Mouse (Mus musculus): Measurements from ENCODE around the gene Cdc42ep2. TPM values are rescaled to one million over a fixed set of nuclear protein-coding genes. Genes with fewer than 3 reads are reported as not detected.

Gene Cdc42ep2
- polyA plus RNA-seq, 2 experiments: 8.0 to 10.0 TPM

- Histone ChIP-seq H3K9me3 (ENCODE audit: control insufficient read depth, low read length) (no peaks in the 10 kb centered on the region), H3K9ac (ENCODE audit: low read depth, low read length, severe bottlenecking) (peak within 1 kb of the TSS; percentile 95), H3K27ac (replicated peaks; ENCODE audit: low read depth, low read length) (peak within 1 kb of the TSS; percentile 84), H3K4me3 (replicated peaks; ENCODE audit: low read length) (peak within 1 kb of the TSS; percentile 98), H3K4me2 (replicated peaks; ENCODE audit: low read depth, low read length, severe bottlenecking) (peak within 1 kb of the TSS; percentile 75), H3K4me1 (ENCODE audit: control insufficient read depth, insufficient read depth, low read length) (peaks cover 19% of the 10 kb centered on the region), H3K27me3 (ENCODE audit: control insufficient read depth, insufficient read depth, low read length) (no peaks in the 10 kb centered on the region), H3K36me3 (ENCODE audit: control insufficient read depth, insufficient read depth, low read length) (peaks cover 8% of the 10 kb centered on the region)
- no peak for DNase-seq (ENCODE audit: low spot score)
- ATAC-seq (ENCODE audit: low FRiP score, low read depth): no peak; the same call in 1 of the 2 replicates
- WGBS: 21% methylated on average over 13 of the region's 13 CpGs
- no peak for TF ChIP-seq POLR2A (IDR thresholded peaks at IDR 0.05; ENCODE audit: borderline replicate concordance, extremely low read depth, insufficient read depth, insufficient read length)
Measured at GRCm38 (mm10) chr19:5913007-5913719, 11.5 kb downstream of the Cdc42ep2 start, which contains the start of gene Dpf2. Gene Dpf2 (minus strand): TSS chr19:5913010.

DNA sequence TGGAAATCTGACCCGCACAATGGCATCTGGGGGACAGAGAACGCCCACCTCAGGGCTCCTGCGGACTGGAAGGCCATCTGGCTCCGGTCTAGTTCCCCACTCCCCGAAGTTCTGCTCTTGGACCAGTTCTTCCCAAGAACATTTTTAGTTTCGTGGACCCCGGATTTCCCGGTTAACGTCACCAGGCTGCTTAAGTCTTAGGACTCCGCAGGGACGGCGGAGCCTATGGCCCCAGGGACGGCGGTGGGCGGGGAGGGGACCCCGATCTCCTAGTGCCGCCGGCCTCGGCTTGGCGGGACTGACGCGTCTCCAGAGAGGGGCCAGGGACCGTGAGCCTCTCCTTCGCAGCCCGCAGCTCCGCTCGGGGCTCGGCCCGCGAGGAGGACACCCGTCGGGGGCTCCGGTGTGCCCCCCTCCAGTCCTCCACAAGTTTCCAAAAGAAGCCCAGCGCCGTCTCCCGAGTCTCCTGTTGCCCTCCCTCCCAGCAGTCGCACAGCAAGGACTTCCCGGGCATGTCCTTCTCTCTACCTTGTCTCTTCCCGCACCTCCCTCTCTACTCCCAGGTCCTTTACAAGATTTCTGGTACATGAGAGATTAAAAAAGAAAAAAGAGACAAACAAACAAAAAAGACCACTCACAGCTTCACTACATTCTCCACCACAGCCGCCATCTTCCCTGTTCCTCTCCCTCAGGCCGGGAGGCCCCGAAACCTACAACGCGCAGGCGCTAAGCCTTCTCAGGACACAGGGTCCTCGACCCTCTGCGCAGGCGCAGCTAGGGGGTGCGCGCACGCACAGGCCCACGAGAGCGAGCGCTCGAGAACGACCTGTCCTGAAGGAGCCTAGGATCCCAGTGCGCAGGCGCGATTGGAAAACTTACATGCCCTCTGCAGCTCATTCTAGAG lies 12.3 kb downstream of the Cdc42ep2 start:
- peak; percentile 97; the same call in 1 of the 2 replicates for TF ChIP-seq POLR2A (IDR thresholded peaks at IDR 0.05; ENCODE audit: borderline replicate concordance, extremely low read depth, insufficient read depth, insufficient read length)
- H3K27ac ChIP-seq (replicated peaks; ENCODE audit: low read depth, low read length): peak overlapping the region; percentile 84

DNA sequence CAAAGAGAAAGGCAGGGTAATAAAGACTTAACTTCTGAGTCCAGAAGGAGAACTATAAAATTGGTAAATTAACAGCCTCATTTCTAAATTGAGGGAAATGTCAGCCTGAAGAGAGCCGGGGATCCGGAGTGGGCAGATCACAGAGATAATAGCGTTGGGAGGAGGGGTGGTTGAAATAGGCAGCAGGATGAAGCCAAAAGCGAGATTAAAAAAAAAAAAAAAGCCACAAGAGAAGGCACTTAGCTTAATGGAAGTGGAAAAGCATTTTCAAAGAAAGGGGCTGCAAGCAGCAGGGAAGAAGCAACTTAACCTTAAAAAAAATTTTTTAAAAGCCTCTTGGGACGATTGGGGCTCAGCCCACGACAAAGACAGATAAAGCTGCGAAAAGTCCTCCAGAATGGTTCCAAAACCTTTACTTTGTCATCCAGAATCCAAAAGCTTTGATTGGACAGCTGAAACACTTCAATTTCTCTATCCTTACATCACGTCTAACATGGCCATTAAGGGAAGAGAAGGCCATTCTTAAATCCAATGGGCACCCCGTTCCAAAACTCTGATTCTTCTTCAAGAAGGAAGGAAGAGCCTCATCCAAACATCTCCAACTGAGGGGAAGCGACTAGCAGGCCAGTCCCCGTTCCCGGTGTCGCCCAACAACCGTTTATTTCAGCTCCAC lies 13.1 kb downstream of the Cdc42ep2 start:
- Histone ChIP-seq H3K27me3 (ENCODE audit: control insufficient read depth, insufficient read depth, low read length) (no peaks in the 10 kb centered on the region), H3K36me3 (ENCODE audit: control insufficient read depth, insufficient read depth, low read length) (peaks cover 9% of the 10 kb centered on the region), H3K4me3 (replicated peaks; ENCODE audit: low read length) (peak overlapping the region; percentile 98), H3K4me2 (replicated peaks; ENCODE audit: low read depth, low read length, severe bottlenecking) (peak overlapping the region; percentile 64), H3K9me3 (ENCODE audit: control insufficient read depth, low read length) (no peaks in the 10 kb centered on the region), H3K27ac (replicated peaks; ENCODE audit: low read depth, low read length) (peak overlapping the region; percentile 84), H3K4me1 (ENCODE audit: control insufficient read depth, insufficient read depth, low read length) (peaks cover 19% of the 10 kb centered on the region), H3K9ac (ENCODE audit: low read depth, low read length, severe bottlenecking) (peak overlapping the region; percentile 95)
- no peak for TF ChIP-seq POLR2A (IDR thresholded peaks at IDR 0.05; ENCODE audit: borderline replicate concordance, extremely low read depth, insufficient read depth, insufficient read length)
- ATAC-seq (ENCODE audit: low FRiP score, low read depth): no peak
- WGBS: 7% methylated on average over 14 of the region's 14 CpGs
- no peak for DNase-seq (ENCODE audit: low spot score)

More for the DNA sequence above, 12.3 kb downstream of the Cdc42ep2 start:
- peak overlapping the region; percentile 95 for H3K9ac ChIP-seq (ENCODE audit: low read depth, low read length, severe bottlenecking)
- peaks cover 6% of the 10 kb centered on the region for H3K36me3 ChIP-seq (ENCODE audit: control insufficient read depth, insufficient read depth, low read length)
- peaks cover 19% of the 10 kb centered on the region for H3K4me1 ChIP-seq (ENCODE audit: control insufficient read depth, insufficient read depth, low read length)
- under 1% methylated on average over 46 of the region's 59 CpGs for WGBS
- peak overlapping the region; percentile 75 for H3K4me2 ChIP-seq (replicated peaks; ENCODE audit: low read depth, low read length, severe bottlenecking)
- ATAC-seq (ENCODE audit: low FRiP score, low read depth) (peak; percentile 93), DNase-seq (ENCODE audit: low spot score) (peak; percentile 99)
- no peaks in the 10 kb centered on the region for H3K27me3 ChIP-seq (ENCODE audit: control insufficient read depth, insufficient read depth, low read length)
- H3K9me3 ChIP-seq (ENCODE audit: control insufficient read depth, low read length): no peaks in the 10 kb centered on the region
- peak overlapping the region; percentile 98 for H3K4me3 ChIP-seq (replicated peaks; ENCODE audit: low read length)

GRCm38 (mm10) chr19:5910221-5910620 lies 14.4 kb downstream of the Cdc42ep2 start:
- TF ChIP-seq POLR2A (IDR thresholded peaks at IDR 0.05; ENCODE audit: borderline replicate concordance, extremely low read depth, insufficient read depth, insufficient read length): no peak
- H3K36me3 ChIP-seq (ENCODE audit: control insufficient read depth, insufficient read depth, low read length): peaks cover 23% of the 10 kb centered on the region
- WGBS: 77% methylated on average over 6 of the region's 6 CpGs
- H3K4me3 ChIP-seq (replicated peaks; ENCODE audit: low read length): no peak overlapping the region; the same call in 1 of the 2 replicates
- peaks cover 19% of the 10 kb centered on the region for H3K4me1 ChIP-seq (ENCODE audit: control insufficient read depth, insufficient read depth, low read length)
- no peak for DNase-seq (ENCODE audit: low spot score)
- H3K27me3 ChIP-seq (ENCODE audit: control insufficient read depth, insufficient read depth, low read length): no peaks in the 10 kb centered on the region
- no peak overlapping the region for H3K27ac ChIP-seq (replicated peaks; ENCODE audit: low read depth, low read length)
- H3K4me2 ChIP-seq (replicated peaks; ENCODE audit: low read depth, low read length, severe bottlenecking): no peak overlapping the region
- no peak overlapping the region for H3K9ac ChIP-seq (ENCODE audit: low read depth, low read length, severe bottlenecking)
- H3K9me3 ChIP-seq (ENCODE audit: control insufficient read depth, low read length): no peaks in the 10 kb centered on the region
- ATAC-seq (ENCODE audit: low FRiP score, low read depth): no peak

DNA sequence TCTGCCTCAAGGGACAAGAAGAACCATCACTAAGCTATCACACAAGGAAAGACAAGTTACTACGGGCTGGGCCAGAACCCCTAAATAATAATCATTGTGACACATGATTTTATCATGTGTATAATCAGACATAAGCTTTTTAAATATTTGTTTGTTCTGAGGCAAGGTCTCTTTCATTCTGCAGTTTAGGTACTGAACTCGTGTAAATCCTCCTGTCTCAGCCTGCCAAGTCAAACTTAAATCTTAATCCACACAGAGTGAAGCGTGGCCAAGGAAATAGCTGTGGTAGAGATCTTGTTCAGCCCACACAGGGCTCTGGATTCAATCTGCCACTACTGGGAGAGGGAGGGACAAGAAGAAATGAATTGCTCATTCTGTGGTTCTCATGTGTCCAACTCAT lies 17.3 kb downstream of the Cdc42ep2 start:
- TF ChIP-seq POLR2A (IDR thresholded peaks at IDR 0.05; ENCODE audit: borderline replicate concordance, extremely low read depth, insufficient read depth, insufficient read length): no peak

More for the DNA sequence above, 17.3 kb downstream of the Cdc42ep2 start:
- 86% methylated on average over 3 of the region's 3 CpGs for WGBS
- Histone ChIP-seq H3K9ac (ENCODE audit: low read depth, low read length, severe bottlenecking) (no peak overlapping the region), H3K4me2 (replicated peaks; ENCODE audit: low read depth, low read length, severe bottlenecking) (no peak overlapping the region), H3K27ac (replicated peaks; ENCODE audit: low read depth, low read length) (no peak overlapping the region), H3K4me1 (ENCODE audit: control insufficient read depth, insufficient read depth, low read length) (peaks cover 13% of the 10 kb centered on the region), H3K9me3 (ENCODE audit: control insufficient read depth, low read length) (no peaks in the 10 kb centered on the region), H3K27me3 (ENCODE audit: control insufficient read depth, insufficient read depth, low read length) (no peaks in the 10 kb centered on the region), H3K4me3 (replicated peaks; ENCODE audit: low read length) (no peak overlapping the region), H3K36me3 (ENCODE audit: control insufficient read depth, insufficient read depth, low read length) (peaks cover 50% of the 10 kb centered on the region)
- no peak for DNase-seq (ENCODE audit: low spot score)
- no peak for ATAC-seq (ENCODE audit: low FRiP score, low read depth)

Data from limb, embryonic 14.5 days (tissue).